Comparison of ENCODE assay signal across 36 mouse cellular contexts in genomic region chr13:23778339-23778738, GRCm38 (mm10). TPM values are rescaled to one million over a fixed set of nuclear protein-coding genes. Genes with fewer than 3 reads are reported as not detected.
DNase-seq lines count a peak whose midpoint lies in the region; ATAC-seq and TF ChIP-seq lines count a peak whose summit lies in the region.
"Had no signal": no experiment of that assay in that cellular context is flagged by ENCODE, and none has a peak within 500 bp of the region (broad histone marks: within the 10 kb centered on the region; RNA-seq: fewer than 3 reads in every experiment).

No protein-coding gene starts in this region.

- H3K9me3 ChIP-seq in liver, embryonic 12.5 days (replicated peaks): no peaks in the 10 kb centered on the region
- H3K9me3 ChIP-seq in ES-E14 (ENCODE audit: control insufficient read depth, insufficient read depth, low read depth, low read length): no peaks in the 10 kb centered on the region
- H3K9me3 ChIP-seq: heart, embryonic 12.5 days; kidney, embryonic 15.5 days; limb, embryonic 13.5 days; liver, embryonic 13.5 days; lung, embryonic 15.5 days; megakaryocyte, embryonic 14.5 days; midbrain, embryonic 13.5 days; stomach, embryonic 15.5 days had no signal

- no peak overlapping the region for H3K9ac ChIP-seq in liver, adult 2 months (ENCODE audit: low read depth, low read length)
- H3K9ac ChIP-seq in liver, embryonic 12.5 days: no peak overlapping the region
- H3K9ac ChIP-seq in ES-E14 (ENCODE audit: insufficient read depth, low read depth, low read length, poor library complexity, severe bottlenecking): no peak overlapping the region
- H3K9ac ChIP-seq: heart, embryonic 12.5 days; hindbrain, embryonic 14.5 days; kidney, embryonic 15.5 days; limb, embryonic 13.5 days; lung, embryonic 15.5 days; midbrain, embryonic 13.5 days; stomach, embryonic 15.5 days had no signal

- WGBS in liver, adult 2 months: 59% methylated on average over 7 of the region's 7 CpGs
- 74% methylated on average over 7 of the region's 7 CpGs for WGBS in liver, embryonic 12.5 days (ENCODE audit: insufficient replicate concordance)

- no peak for TF ChIP-seq CTCF in liver, adult 2 months (IDR thresholded peaks at IDR 0.05; ENCODE audit: low read depth, low read length)

- H3K4me1 ChIP-seq in liver, adult 2 months (ENCODE audit: control insufficient read depth, insufficient read depth, low read length): peaks cover 4% of the 10 kb centered on the region; the same call in 1 of the 2 replicates
- peaks cover 31% of the 10 kb centered on the region for H3K4me1 ChIP-seq in liver, embryonic 12.5 days
- H3K4me1 ChIP-seq in ES-E14 (ENCODE audit: control insufficient read depth in 2 of 2, insufficient read depth in 2 of 2, low read length in 2 of 2, poor library complexity in 1 of 2): peaks cover 0 to 1% of the 10 kb centered on the region in 2 experiments; a peak in 1 of 4 replicates
- H3K4me1 ChIP-seq: heart, embryonic 12.5 days; kidney, embryonic 15.5 days; limb, embryonic 13.5 days; lung, embryonic 15.5 days; midbrain, embryonic 13.5 days; stomach, embryonic 15.5 days had no signal

- no peak overlapping the region for H3K4me3 ChIP-seq in liver, adult 2 months (ENCODE audit: insufficient read depth, low read depth, low read length)
- no peak overlapping the region for H3K4me3 ChIP-seq in liver, embryonic 12.5 days
- no peak overlapping the region for H3K4me3 ChIP-seq in ES-E14 (ENCODE audit: insufficient read depth in 1 of 2, low read depth in 1 of 2, low read length in 2 of 2, poor library complexity in 1 of 2, severe bottlenecking in 1 of 2)
- H3K4me3 ChIP-seq: heart, embryonic 12.5 days; kidney, embryonic 15.5 days; limb, embryonic 13.5 days; liver, embryonic 13.5 days; lung, embryonic 15.5 days; megakaryocyte, embryonic 14.5 days; midbrain, embryonic 13.5 days; stomach, embryonic 15.5 days had no signal

- peak; percentile 85 for DNase-seq in liver, adult 2 months (ENCODE audit: extremely low read depth, low read depth, low spot score)
- DNase-seq in ES-E14 (ENCODE audit: low read depth, low spot score): no peak
- DNase-seq in right cerebral cortex, adult 18-20 months: no peak
- no peak for DNase-seq in frontal cortex, postnatal 25 days (ENCODE audit: low spot score in 2 of 2)
- no peak for DNase-seq in kidney, postnatal 4 days
- DNase-seq: adrenal gland, postnatal 14 days; cerebellum, adult 11 months; cerebellum, adult 9-10 months; cerebellum, postnatal 36 days; gastrocnemius, postnatal 14 days; heart, adult 18-20 months; heart, postnatal 4 days; kidney, adult 18-20 months; kidney, postnatal 36 days; liver, embryonic 13.5 days; right cerebral cortex, postnatal 14 days; thymus, adult 18-20 months; thymus, postnatal 25 days had no signal

- no peaks in the 10 kb centered on the region for H3K27me3 ChIP-seq in liver, adult 2 months (ENCODE audit: control insufficient read depth, insufficient read depth, low read length)
- no peaks in the 10 kb centered on the region for H3K27me3 ChIP-seq in liver, embryonic 12.5 days (replicated peaks)
- H3K27me3 ChIP-seq: heart, embryonic 12.5 days; kidney, embryonic 15.5 days; limb, embryonic 13.5 days; liver, embryonic 13.5 days; lung, embryonic 15.5 days; midbrain, embryonic 13.5 days; stomach, embryonic 15.5 days had no signal

- TF ChIP-seq POLR2A in liver, adult 2 months (IDR thresholded peaks at IDR 0.05; ENCODE audit: extremely low read depth, insufficient read depth, low read length): no peak

- no peak overlapping the region for H3K27ac ChIP-seq in liver, adult 2 months (replicated peaks; ENCODE audit: insufficient read depth, low read depth, low read length)
- H3K27ac ChIP-seq in liver, embryonic 12.5 days: no peak overlapping the region
- H3K27ac ChIP-seq in ES-E14 (ENCODE audit: insufficient read depth, low read depth, low read length, poor library complexity, severe bottlenecking): no peak overlapping the region
- H3K27ac ChIP-seq: hindbrain, embryonic 14.5 days; kidney, embryonic 15.5 days; limb, embryonic 13.5 days; liver, embryonic 13.5 days; lung, embryonic 15.5 days; midbrain, embryonic 13.5 days; stomach, embryonic 15.5 days had no signal

- no peak for ATAC-seq in liver, embryonic 12.5 days
- peak; percentile 95 for ATAC-seq in granulocyte monocyte progenitor cell, adult 5-6 weeks (replicated peaks; ENCODE audit: poor library complexity, severe bottlenecking)
- ATAC-seq: CD4-positive, CD25-positive, alpha-beta regulatory T cell, adult 4 months; forebrain, embryonic 16.5 days; midbrain, embryonic 13.5 days had no signal

- H3K4me2 ChIP-seq in liver, embryonic 12.5 days: no peak overlapping the region
- H3K4me2 ChIP-seq: heart, embryonic 12.5 days; hindbrain, embryonic 14.5 days; kidney, embryonic 15.5 days; limb, embryonic 13.5 days; liver, embryonic 13.5 days; lung, embryonic 15.5 days; midbrain, embryonic 13.5 days; stomach, embryonic 15.5 days had no signal

- no peaks in the 10 kb centered on the region for H3K36me3 ChIP-seq in liver, adult 2 months (ENCODE audit: control insufficient read depth, insufficient read depth, low read length)
- H3K36me3 ChIP-seq in liver, embryonic 12.5 days: no peaks in the 10 kb centered on the region
- H3K36me3 ChIP-seq in ES-E14 (ENCODE audit: control insufficient read depth, insufficient read depth, low read length, poor library complexity, severe bottlenecking): no peaks in the 10 kb centered on the region
- H3K36me3 ChIP-seq: heart, embryonic 12.5 days; kidney, embryonic 15.5 days; limb, embryonic 13.5 days; liver, embryonic 13.5 days; lung, embryonic 15.5 days; midbrain, embryonic 13.5 days; stomach, embryonic 15.5 days had no signal

- in situ Hi-C loops in ES-E14 (cut with MboI; ENCODE audit: low sequenced_read_pairs in 2 of 2, unreplicated experiment in 2 of 2): loop anchor here in 1 of 2 experiments (25.0 kb wide), 1 partner anchor 534 kb away; no protein-coding TSS in a partner anchor

- no peaks in the 10 kb centered on the region for H3K79me2 ChIP-seq in liver, adult 2 months (ENCODE audit: control insufficient read depth, insufficient read depth, low read length)

TF ChIP-seq in ES-E14, 5 proteins besides CTCF, POLR2A, EP300 and RAD21:
- no peak for TF ChIP-seq HCFC1 (IDR thresholded peaks at IDR 0.05; ENCODE audit: borderline replicate concordance, insufficient read depth, low read length)
- no peak for TF ChIP-seq CHD2 (IDR thresholded peaks at IDR 0.05; ENCODE audit: low read depth, low read length)
- TF ChIP-seq ZNF384 (IDR thresholded peaks at IDR 0.05; ENCODE audit: low read depth, low read length): peak; percentile 76
- TF ChIP-seq MAFK (IDR thresholded peaks at IDR 0.05; ENCODE audit: insufficient read depth, low read depth, low read length): 0 out of 2 replicates have a peak, but pooled peaks have one; percentile 33
- no peak for TF ChIP-seq ZC3H11A (IDR thresholded peaks at IDR 0.05; ENCODE audit: borderline replicate concordance, low read depth, low read length)

RNA-seq across cellular contexts. Expression of gene Trim38, which starts 8.6 kb away (rescaled TPM):
- not detected in 2 replicates for total RNA-seq in liver, adult 2 months (2014; rRNA removed)
- polyA plus RNA-seq in liver, adult 2 months (2012; rRNA removed): not detected in 2 replicates
- not detected in 2 replicates for polyA plus RNA-seq in liver, embryonic 12.5 days (2016; fragmentation: Nextera tagmentation; extraction: Ambion mirVana)
- total RNA-seq in ES-E14 (2012; rRNA removed): 0.21 and 0.40 TPM in 2 replicates
- not detected in 2 replicates for total RNA-seq in granulocyte monocyte progenitor cell, adult 5-6 weeks (2014; fragmentation: Nextera tagmentation)
- total RNA-seq in granulocyte monocyte progenitor cell, adult 5-6 weeks (2017): not detected in 2 replicates
- total RNA-seq: adrenal gland, postnatal 14 days; gastrocnemius, postnatal 14 days; heart, postnatal 4 days; layer of hippocampus, adult 8-10 months; layer of hippocampus, postnatal 25 days; left cerebral cortex, adult 8-10 months; left cerebral cortex, postnatal 36 days had no signal
- polyA plus RNA-seq: CD4-positive, CD25-positive, alpha-beta regulatory T cell, adult 4 months; forebrain, embryonic 16.5 days; heart, embryonic 12.5 days; hindbrain, embryonic 14.5 days; kidney, embryonic 15.5 days; limb, embryonic 13.5 days; lung, embryonic 15.5 days; neural tube, embryonic 14.5 days had no signal

RNA-seq across cellular contexts. Expression of gene Hist1h1a, which starts 14.9 kb away (rescaled TPM):
- 5.6 and 6.2 TPM in 2 replicates for total RNA-seq in liver, adult 2 months (2014; rRNA removed)
- 0.12 TPM in 1 of 2 replicates, not detected in the other for polyA plus RNA-seq in liver, adult 2 months (2012; rRNA removed)
- polyA plus RNA-seq in liver, embryonic 12.5 days (2016; fragmentation: Nextera tagmentation; extraction: Ambion mirVana): 4.9 and 5.8 TPM in 2 replicates
- 1,149 and 1,468 TPM in 2 replicates for total RNA-seq in ES-E14 (2012; rRNA removed)
- 143 and 207 TPM in 2 replicates for total RNA-seq in granulocyte monocyte progenitor cell, adult 5-6 weeks (2014; fragmentation: Nextera tagmentation)
- total RNA-seq in granulocyte monocyte progenitor cell, adult 5-6 weeks (2017): 1,974 and 2,146 TPM in 2 replicates
- polyA plus RNA-seq: neural tube, embryonic 14.5 days had no signal

RNA-seq across cellular contexts. Expression of gene Hist1h3a, which starts 16.2 kb away (rescaled TPM):
- total RNA-seq in liver, adult 2 months (2014; rRNA removed): 18.3 and 43.5 TPM in 2 replicates
- 2.0 TPM in 2 replicates for polyA plus RNA-seq in liver, adult 2 months (2012; rRNA removed)
- 5.5 and 6.8 TPM in 2 replicates for polyA plus RNA-seq in liver, embryonic 12.5 days (2016; fragmentation: Nextera tagmentation; extraction: Ambion mirVana)
- 470 and 728 TPM in 2 replicates for total RNA-seq in ES-E14 (2012; rRNA removed)
- total RNA-seq in granulocyte monocyte progenitor cell, adult 5-6 weeks (2014; fragmentation: Nextera tagmentation): 33.7 and 64.5 TPM in 2 replicates
- 287 and 376 TPM in 2 replicates for total RNA-seq in granulocyte monocyte progenitor cell, adult 5-6 weeks (2017)

RNA-seq across cellular contexts. Expression of gene Hist1h4a, which starts 17.3 kb away (rescaled TPM):
- total RNA-seq in liver, adult 2 months (2014; rRNA removed): 21.0 and 54.0 TPM in 2 replicates
- 0.76 TPM in 1 of 2 replicates, not detected in the other for polyA plus RNA-seq in liver, adult 2 months (2012; rRNA removed)
- 0.44 and 0.93 TPM in 2 replicates for polyA plus RNA-seq in liver, embryonic 12.5 days (2016; fragmentation: Nextera tagmentation; extraction: Ambion mirVana)
- 1,331 and 1,744 TPM in 2 replicates for total RNA-seq in ES-E14 (2012; rRNA removed)
- 9.3 and 71.7 TPM in 2 replicates for total RNA-seq in granulocyte monocyte progenitor cell, adult 5-6 weeks (2014; fragmentation: Nextera tagmentation)
- 657 and 709 TPM in 2 replicates for total RNA-seq in granulocyte monocyte progenitor cell, adult 5-6 weeks (2017)
- polyA plus RNA-seq: CD4-positive, CD25-positive, alpha-beta regulatory T cell, adult 4 months; embryonic facial prominence, embryonic 11.5 days; forebrain, embryonic 16.5 days; heart, embryonic 12.5 days; hindbrain, embryonic 14.5 days; lung, embryonic 15.5 days; neural tube, embryonic 14.5 days had no signal

RNA-seq across cellular contexts. Expression of gene Hist1h4b, which starts 21.5 kb away (rescaled TPM):
- 62.4 and 63.4 TPM in 2 replicates for total RNA-seq in liver, adult 2 months (2014; rRNA removed)
- 1.2 TPM in 1 of 2 replicates, not detected in the other for polyA plus RNA-seq in liver, adult 2 months (2012; rRNA removed)
- polyA plus RNA-seq in liver, embryonic 12.5 days (2016; fragmentation: Nextera tagmentation; extraction: Ambion mirVana): 4.5 and 5.7 TPM in 2 replicates
- total RNA-seq in ES-E14 (2012; rRNA removed): 1,054 and 1,339 TPM in 2 replicates
- total RNA-seq in granulocyte monocyte progenitor cell, adult 5-6 weeks (2014; fragmentation: Nextera tagmentation): 70.4 and 87.8 TPM in 2 replicates
- 487 and 745 TPM in 2 replicates for total RNA-seq in granulocyte monocyte progenitor cell, adult 5-6 weeks (2017)
- polyA plus RNA-seq: forebrain, embryonic 16.5 days had no signal

Comparison
In these comparisons a context has a peak if more than half of its experiments do, and no peak if none do; other contexts are left out.
1. RNA of gene Hist1h1a, which starts 14.9 kb away (total RNA-seq): 143 to 2,146 TPM in granulocyte monocyte progenitor cell, adult 5-6 weeks and 1,149 to 1,468 TPM in ES-E14; 5.6 to 6.2 TPM in liver, adult 2 months; every median in the first group is over 10 times any median in the second.